Mouse (Mus musculus) hindbrain, embryonic 13.5 days (tissue): ENCODE data around the gene Oscp1. TPM values are rescaled to one million over a fixed set of nuclear protein-coding genes. Genes with fewer than 3 reads are reported as not detected.

Experiments used
- ATAC-seq: fragments of 200-750 bp; cut with Nextera tagmentation; 2 replicates; pipeline ENCODE4 v1.8.0; 2017; ENCODE audit warnings: moderate TSS enrichment; ENCODE audit not compliant: low FRiP score
- H3K27ac ChIP-seq: fragments of 300-500 bp; sonication (generic); 2 replicates; pipeline ENCODE4 v1.5.1; 2015; ENCODE audit warnings: inconsistent platforms, mild to moderate bottlenecking, moderate library complexity
- H3K27me3 ChIP-seq: fragments of 300-500 bp; sonication (generic); 2 replicates; pipeline ENCODE4 v1.6.1; 2015; ENCODE audit warnings: mild to moderate bottlenecking, inconsistent platforms
- H3K36me3 ChIP-seq: fragments of 300-500 bp; sonication (generic); 2 replicates; pipeline ENCODE4 v1.6.1; 2015; ENCODE audit warnings: mild to moderate bottlenecking, inconsistent platforms
- H3K4me1 ChIP-seq: fragments of 300-500 bp; sonication (generic); replicated peaks from 2 replicates; pipeline ENCODE4 v1.6.1; 2015; ENCODE audit warnings: inconsistent platforms
- H3K4me2 ChIP-seq: fragments of 300-500 bp; sonication (generic); 2 replicates; pipeline ENCODE4 v1.6.1; 2015; ENCODE audit warnings: inconsistent platforms, mild to moderate bottlenecking, moderate library complexity
- H3K4me3 ChIP-seq: fragments of 300-500 bp; sonication (generic); 2 replicates; pipeline ENCODE4 v1.5.1; 2015; ENCODE audit warnings: mild to moderate bottlenecking, inconsistent platforms
- H3K9ac ChIP-seq: fragments of 300-500 bp; sonication (generic); 2 replicates; pipeline ENCODE4 v1.6.1; 2015; ENCODE audit warnings: mild to moderate bottlenecking, inconsistent platforms
- H3K9me3 ChIP-seq: fragments of 300-500 bp; sonication (generic); 2 replicates; pipeline ENCODE4 v1.6.1; 2016; ENCODE audit warnings: inconsistent platforms
- WGBS: fragments of 180-500 bp; shearing (Covaris S2); methylation state at CpG from one replicate; pipeline ENCODE4 v1.1.7; 2015; 5-methylcytosine and 5-hydroxymethylcytosine counted together
- polyA plus RNA-seq: library from polyadenylated mRNA; unstranded; fragments of >200 nt; fragmentation: Nextera tagmentation; extraction: Ambion mirVana; gene quantifications from 2 replicates; pipeline ENCODE4 v1.2.1, GENCODE M21; 2015

Gene Oscp1
- polyA plus RNA-seq, result 33.1 and 35.1 TPM in 2 replicates

DNA sequence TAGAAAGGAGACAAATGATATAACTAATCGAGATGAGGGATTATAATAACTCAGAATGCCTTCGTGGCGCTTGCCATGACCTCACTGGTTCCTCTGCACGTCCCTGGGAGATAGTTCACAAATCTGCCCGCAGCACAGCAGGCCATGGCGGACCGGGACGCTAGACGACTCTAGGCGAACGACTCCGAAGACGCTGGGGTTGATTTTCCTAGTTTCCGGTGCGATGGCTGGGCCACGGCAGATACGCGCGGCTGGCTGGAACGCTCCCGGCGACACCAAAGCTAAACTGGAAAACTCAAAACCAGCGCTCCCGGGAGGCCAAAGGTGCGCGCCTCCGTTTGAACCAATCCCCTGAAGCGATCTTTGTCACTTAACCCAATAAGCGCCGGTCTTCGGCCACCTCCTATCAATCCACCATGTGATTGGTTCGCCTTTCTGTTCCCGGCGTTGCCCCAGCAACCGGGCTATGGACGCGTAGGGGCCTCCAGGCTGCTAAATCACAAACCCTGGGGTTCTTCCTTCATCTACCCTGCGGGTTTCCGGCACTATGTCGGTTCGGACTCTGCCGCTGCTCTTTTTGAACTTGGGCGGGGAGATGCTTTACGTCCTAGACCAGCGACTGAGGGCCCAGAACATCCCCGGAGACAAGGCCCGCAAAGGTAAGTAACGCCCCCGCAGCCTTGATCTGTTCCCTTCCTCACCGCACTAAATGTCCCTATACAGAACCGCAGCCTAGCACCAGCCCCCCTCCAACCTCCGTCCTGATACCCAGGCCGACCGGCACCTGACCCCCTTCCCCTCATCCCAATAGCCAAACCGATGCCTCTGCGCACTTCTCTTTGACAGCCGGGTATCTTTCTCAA, at the start of gene Oscp1:
Gene Oscp1, plus strand, starts transcription at position 432 of the 863 bp plus-strand sequence.
- peak within 1 kb of the TSS; percentile 82 for H3K4me2 ChIP-seq
- H3K27ac ChIP-seq, result peak within 1 kb of the TSS; percentile 69
- WGBS, result under 1% methylated on average over 57 of the region's 57 CpGs

DNA sequence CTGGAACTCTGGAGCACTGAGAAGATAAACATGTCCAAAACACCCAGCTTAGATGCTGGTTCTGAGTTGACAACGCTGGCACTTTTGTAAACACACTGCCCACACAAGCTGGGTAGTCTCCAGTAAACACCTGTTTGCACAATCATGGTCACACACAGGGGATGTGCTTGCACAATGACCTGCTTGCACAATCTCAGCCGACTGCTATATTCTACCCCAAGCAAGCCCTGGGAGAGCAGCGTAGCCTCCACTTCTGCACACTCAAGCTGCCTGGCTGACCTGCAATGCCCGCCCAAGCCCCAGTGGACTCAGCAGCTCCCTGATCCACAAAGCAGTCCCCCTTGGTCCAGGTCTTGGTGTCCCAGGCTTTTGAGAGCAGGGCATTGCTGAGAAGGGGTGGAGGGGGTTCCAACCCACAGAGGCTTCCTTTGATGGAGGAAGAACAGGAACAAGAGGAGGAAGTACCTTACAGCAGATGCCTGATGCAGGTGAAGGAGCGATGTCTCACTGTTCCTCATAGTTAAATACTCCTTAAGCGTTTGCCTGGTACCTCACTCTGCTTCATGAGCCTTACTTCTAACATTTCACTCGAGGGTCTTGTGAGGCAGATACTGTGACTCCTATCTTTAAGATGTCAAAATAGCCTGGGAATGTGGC, 40.6 kb upstream of the Oscp1 start:
- Histone ChIP-seq H3K9me3 (no peaks in the 10 kb centered on the region), H3K9ac (no peak overlapping the region), H3K27ac (no peak overlapping the region), H3K36me3 (no peaks in the 10 kb centered on the region), H3K4me1 (no peaks in the 10 kb centered on the region), H3K27me3 (no peaks in the 10 kb centered on the region), H3K4me3 (no peak overlapping the region), H3K4me2 (no peak overlapping the region)
- no peak for ATAC-seq
- WGBS, result 86% methylated on average over 7 of the region's 7 CpGs

More for the DNA sequence above, at the start of gene Oscp1:
- Histone ChIP-seq H3K4me3 (peak within 1 kb of the TSS; percentile 73), H3K4me1 (peaks cover 21% of the 10 kb centered on the region), H3K27me3 (no peaks in the 10 kb centered on the region), H3K36me3 (peaks cover 37% of the 10 kb centered on the region), H3K9me3 (no peaks in the 10 kb centered on the region), H3K9ac (peak within 1 kb of the TSS; percentile 85)
- peak; percentile 99 for ATAC-seq

DNA sequence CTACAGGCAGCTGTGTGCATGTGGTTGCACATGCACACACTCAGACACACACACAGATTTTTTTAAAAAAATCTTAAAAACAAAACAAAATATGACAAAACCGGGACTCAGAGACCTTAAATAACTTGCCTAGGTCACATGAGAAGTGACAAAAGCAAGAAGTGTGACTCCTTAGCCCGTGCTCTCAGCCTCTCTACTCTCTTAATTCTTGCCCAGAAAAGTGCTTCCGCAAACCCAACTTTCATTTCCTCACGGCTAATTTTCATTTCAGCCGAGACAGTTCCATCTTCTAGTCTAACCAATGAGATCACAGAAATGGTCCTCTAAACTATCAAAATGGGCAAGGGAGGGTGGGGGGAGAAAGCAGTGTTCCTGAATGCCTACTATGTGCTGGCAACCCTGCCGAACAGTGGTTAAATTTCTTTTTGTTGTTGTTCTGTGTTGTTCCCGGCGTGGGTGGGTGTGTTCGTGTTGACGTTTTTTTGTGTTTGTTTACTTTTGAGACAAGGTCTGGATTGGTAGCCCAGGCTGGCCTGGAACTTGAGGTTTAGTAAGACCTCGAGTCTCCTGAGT, 39.3 kb upstream of the Oscp1 start:
- Histone ChIP-seq H3K4me3 (no peak overlapping the region), H3K27me3 (no peaks in the 10 kb centered on the region), H3K36me3 (no peaks in the 10 kb centered on the region), H3K4me2 (no peak overlapping the region), H3K9me3 (no peaks in the 10 kb centered on the region), H3K9ac (no peak overlapping the region), H3K27ac (no peak overlapping the region), H3K4me1 (no peaks in the 10 kb centered on the region)
- 85% methylated on average over 11 of the region's 11 CpGs for WGBS
- no peak for ATAC-seq

DNA sequence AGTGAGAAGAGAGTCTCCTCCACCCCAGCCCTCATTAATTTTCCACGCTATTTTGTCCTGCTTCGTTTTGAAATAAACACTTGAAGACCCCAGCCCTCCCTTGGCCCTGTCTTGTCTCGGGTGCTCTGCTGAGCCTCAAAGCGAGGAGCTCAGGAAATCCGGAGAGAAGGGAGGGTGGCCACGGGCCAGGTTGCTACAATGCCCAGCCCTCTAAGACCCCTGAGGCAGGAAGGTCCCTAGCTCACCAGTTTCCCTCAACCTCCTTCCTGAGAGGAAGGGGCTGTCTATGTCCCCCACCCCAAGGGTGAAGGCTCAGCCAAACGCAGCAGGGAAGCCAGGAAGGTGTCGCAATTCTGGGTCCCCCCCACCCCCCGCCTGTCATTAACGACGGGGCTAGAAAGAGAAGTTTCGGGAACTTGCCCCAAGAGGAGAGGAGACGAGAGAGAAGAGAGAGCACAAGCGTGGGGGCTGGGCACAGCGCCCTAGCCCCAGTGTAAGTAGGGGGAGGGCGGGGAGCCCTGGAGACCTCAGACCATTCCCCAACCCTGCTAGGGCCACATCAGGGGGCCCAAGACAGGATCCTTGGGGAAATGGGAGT, 34.0 kb upstream of the Oscp1 start, which contains the start of gene Csf3r:
Gene Csf3r, plus strand, starts transcription at position 248 of the 598 bp plus-strand sequence.
- Histone ChIP-seq H3K4me1 (no peaks in the 10 kb centered on the region), H3K9me3 (no peaks in the 10 kb centered on the region), H3K27me3 (no peaks in the 10 kb centered on the region), H3K36me3 (no peaks in the 10 kb centered on the region), H3K4me3 (no peak within 1 kb of the TSS), H3K27ac (no peak within 1 kb of the TSS), H3K4me2 (no peak within 1 kb of the TSS), H3K9ac (no peak within 1 kb of the TSS)
- no peak for ATAC-seq
- 62% methylated on average over 16 of the region's 16 CpGs for WGBS

DNA sequence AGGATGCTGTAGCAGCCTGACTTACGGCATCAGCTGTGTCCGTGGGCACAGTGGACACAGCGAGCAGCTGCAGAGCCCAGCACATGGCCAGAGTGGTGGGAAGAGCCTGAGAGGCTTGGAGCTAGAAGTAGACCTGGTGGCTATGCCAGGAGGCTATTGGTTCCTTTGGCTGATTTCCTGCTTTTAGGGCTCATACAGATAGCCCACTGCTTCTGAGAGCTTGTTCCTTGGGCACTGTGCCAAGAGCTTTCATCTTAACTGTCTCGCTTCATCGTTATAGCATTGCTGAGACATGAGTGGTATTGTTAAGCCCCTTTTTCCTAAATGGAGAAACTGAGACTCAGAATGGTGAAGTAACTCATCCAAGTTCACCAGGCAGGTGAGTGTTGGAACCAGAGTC, 32.6 kb upstream of the Oscp1 start:
- ATAC-seq, result no peak
- no peaks in the 10 kb centered on the region for H3K36me3 ChIP-seq
- H3K27ac ChIP-seq, result no peak overlapping the region
- H3K9me3 ChIP-seq, result no peaks in the 10 kb centered on the region
- H3K27me3 ChIP-seq, result no peaks in the 10 kb centered on the region; the same call in 1 of the 2 replicates
- H3K9ac ChIP-seq, result no peak overlapping the region
- no peaks in the 10 kb centered on the region for H3K4me1 ChIP-seq
- WGBS, result 94% methylated on average over 5 of the region's 5 CpGs
- no peak overlapping the region for H3K4me2 ChIP-seq
- H3K4me3 ChIP-seq, result no peak overlapping the region

DNA sequence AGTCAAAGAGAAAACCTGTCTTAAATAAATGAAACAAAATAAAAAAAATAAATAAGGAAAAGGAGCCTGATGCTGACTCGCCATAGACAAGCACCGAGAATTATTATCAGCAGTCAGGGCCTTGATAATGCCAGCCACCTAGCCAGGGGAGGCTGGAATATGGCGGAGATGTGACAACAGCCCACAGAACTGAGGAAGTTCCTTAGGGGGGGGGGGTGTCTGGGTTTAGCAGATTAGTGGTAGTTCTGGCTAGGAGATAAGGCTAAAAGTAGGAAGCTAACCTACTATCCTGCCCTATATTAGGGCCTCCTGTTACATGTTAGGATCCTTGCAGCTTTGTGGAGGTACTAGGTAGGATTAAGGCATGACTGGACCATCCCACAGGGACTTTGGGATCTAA, 30.4 kb upstream of the Oscp1 start:
- Histone ChIP-seq H3K36me3 (no peaks in the 10 kb centered on the region), H3K4me3 (no peak overlapping the region), H3K4me2 (no peak overlapping the region), H3K4me1 (no peaks in the 10 kb centered on the region), H3K27ac (no peak overlapping the region), H3K9me3 (no peaks in the 10 kb centered on the region), H3K27me3 (no peaks in the 10 kb centered on the region; the same call in 1 of the 2 replicates), H3K9ac (no peak overlapping the region)
- no peak for ATAC-seq
- WGBS, result 91% methylated on average over 3 of the region's 3 CpGs

DNA sequence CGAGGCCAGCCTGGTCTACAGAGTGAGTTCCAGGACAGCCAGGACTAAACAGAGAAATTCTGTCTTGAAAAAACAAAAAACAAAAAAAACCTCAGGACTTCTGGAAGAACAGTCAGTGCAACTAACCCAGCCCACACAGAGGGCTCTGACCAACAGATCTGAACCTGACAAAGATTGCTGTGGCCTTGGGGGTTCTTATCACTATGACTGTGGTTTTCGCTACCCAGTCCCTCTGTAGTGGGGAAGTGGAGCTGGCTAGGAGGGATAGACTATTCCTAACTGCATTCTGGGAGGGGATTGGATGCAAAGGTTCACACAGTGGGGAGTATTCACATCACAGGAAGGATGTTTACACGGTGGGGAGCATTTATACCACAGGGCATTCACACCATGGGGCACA, 29.3 kb upstream of the Oscp1 start:
- 83% methylated on average over 3 of the region's 3 CpGs for WGBS
- Histone ChIP-seq H3K27ac (no peak overlapping the region), H3K4me2 (no peak overlapping the region), H3K4me3 (no peak overlapping the region), H3K36me3 (no peaks in the 10 kb centered on the region), H3K9ac (no peak overlapping the region), H3K4me1 (no peaks in the 10 kb centered on the region), H3K27me3 (no peaks in the 10 kb centered on the region; the same call in 1 of the 2 replicates), H3K9me3 (no peaks in the 10 kb centered on the region)
- no peak for ATAC-seq

DNA sequence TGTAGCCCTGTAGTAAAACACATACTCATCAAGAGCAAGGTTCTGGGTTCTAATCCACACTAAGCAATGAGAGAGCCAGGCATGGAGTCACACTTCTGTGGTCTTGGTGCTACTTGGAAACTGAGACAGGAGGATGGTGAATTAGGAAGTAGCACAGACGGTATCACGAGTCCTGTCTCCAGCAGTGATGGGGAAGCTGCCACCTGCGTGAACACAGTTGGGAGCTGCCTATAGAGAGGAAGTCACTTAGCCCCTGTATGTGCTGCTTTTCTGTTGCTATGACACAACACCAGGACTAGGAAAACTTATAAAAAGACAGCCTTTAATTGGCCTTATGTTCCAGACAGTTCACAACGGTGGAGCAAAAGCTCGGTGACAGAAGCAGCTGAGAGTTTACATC, 27.7 kb upstream of the Oscp1 start:
- Histone ChIP-seq H3K9me3 (no peaks in the 10 kb centered on the region), H3K27me3 (no peaks in the 10 kb centered on the region; the same call in 1 of the 2 replicates), H3K36me3 (no peaks in the 10 kb centered on the region), H3K4me3 (no peak overlapping the region), H3K4me2 (no peak overlapping the region), H3K9ac (no peak overlapping the region), H3K27ac (no peak overlapping the region), H3K4me1 (no peaks in the 10 kb centered on the region)
- WGBS, result 76% methylated on average over 5 of the region's 5 CpGs
- ATAC-seq, result no peak

DNA sequence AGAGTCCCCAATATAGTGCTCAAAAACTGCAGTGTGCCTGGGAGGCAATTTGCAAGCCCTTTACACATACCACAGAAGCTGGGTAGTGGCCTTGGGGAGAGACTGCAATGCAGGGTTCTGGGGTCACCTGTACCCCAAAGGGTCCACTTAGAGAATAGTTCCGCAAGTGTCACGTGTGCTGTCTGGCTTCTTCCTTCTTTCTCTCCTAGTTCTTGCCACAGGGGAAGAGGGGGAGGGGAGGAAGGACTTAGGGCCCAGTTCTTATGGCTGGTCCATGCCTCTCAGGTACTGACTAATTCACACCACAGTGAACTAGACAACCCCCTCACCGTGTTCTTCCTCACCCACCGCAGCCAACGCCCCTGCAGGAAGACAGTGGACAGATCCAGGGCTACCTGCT, 23.0 kb upstream of the Oscp1 start:
- Histone ChIP-seq H3K4me2 (no peak overlapping the region), H3K27ac (no peak overlapping the region), H3K36me3 (no peaks in the 10 kb centered on the region), H3K9ac (no peak overlapping the region), H3K4me1 (no peaks in the 10 kb centered on the region), H3K9me3 (no peaks in the 10 kb centered on the region), H3K4me3 (no peak overlapping the region), H3K27me3 (no peaks in the 10 kb centered on the region; the same call in 1 of the 2 replicates)
- 82% methylated on average over 5 of the region's 5 CpGs for WGBS
- ATAC-seq, result no peak

DNA sequence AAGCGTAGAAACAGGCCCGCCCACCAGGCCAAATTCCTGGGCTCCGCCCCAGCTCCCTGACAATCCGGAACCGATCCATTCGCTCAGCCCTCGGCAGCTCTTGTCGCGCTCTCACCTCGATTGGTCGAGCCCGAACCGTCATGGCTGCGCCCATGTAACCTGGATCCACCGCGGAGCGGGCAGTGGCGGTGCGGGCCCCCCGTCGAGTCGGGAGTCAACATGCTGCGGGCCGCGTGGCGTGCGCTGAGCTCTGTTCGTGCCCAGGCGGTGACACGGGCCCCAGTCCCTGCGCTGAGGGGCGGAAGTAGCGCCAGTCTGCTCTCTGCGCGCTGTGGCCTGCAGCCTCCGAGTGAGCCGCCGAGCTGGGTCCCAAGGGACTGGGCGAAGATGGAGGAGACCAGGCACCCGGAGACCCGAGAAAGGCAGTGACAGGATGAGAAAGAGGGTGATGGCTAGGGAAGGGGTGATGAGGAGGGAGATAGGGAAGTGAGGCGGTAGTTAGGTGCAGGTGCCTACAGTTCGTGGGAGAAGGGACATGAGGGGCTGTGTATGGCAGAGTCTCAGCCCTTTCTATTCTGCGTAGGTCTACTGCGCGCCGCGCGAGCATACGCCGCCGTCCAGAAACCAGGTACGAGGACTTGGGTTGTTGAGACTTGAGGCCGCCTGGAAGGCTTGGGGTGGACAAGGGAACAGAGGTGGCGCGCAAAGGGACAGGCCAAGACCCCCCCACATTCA, 11.3 kb upstream of the Oscp1 start, which contains the start of gene Mrps15:
Gene Mrps15, plus strand, starts transcription at position 75 of the 735 bp plus-strand sequence.
- Histone ChIP-seq H3K4me1 (peaks cover 15% of the 10 kb centered on the region), H3K9me3 (no peaks in the 10 kb centered on the region), H3K4me3 (peak within 1 kb of the TSS; percentile 93), H3K9ac (peak within 1 kb of the TSS; percentile 89), H3K27me3 (no peaks in the 10 kb centered on the region), H3K27ac (peak within 1 kb of the TSS; percentile 89), H3K36me3 (peaks cover 29% of the 10 kb centered on the region), H3K4me2 (peak within 1 kb of the TSS; percentile 91)
- under 1% methylated on average over 56 of the region's 56 CpGs for WGBS
- ATAC-seq, result peak; percentile 95

DNA sequence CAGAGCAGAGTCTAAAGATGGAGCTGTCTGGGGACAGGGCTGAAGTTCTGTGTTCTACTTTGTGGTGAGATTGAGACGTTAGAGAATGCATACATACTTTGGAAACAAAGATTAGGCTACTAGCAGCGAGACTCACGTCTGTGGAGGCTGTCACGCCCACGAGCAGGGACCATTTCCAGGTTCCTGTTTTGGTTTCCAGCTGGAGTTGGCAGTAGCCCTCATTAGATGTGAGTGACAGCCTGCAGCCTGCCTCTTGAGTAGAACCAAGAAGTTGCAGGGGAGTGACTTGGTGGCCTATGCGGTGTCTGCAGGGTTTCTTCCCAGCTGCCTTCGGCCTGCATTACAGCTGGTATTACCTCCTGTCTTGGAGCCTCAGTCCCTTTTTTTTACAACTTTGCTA, 6.7 kb upstream of the Oscp1 start:
- 89% methylated on average over 7 of the region's 7 CpGs for WGBS
- Histone ChIP-seq H3K9me3 (no peaks in the 10 kb centered on the region), H3K27me3 (no peaks in the 10 kb centered on the region), H3K27ac (no peak overlapping the region), H3K4me1 (peaks cover 15% of the 10 kb centered on the region), H3K4me3 (no peak overlapping the region), H3K9ac (no peak overlapping the region), H3K4me2 (no peak overlapping the region), H3K36me3 (peaks cover 73% of the 10 kb centered on the region)
- ATAC-seq, result no peak
